Mouse (Mus musculus): ENCODE measurements at regions not wholly inside any gene's neighbourhood (a gene's known extent, or its start where the extent isn't known, plus 50 kb on each side); places are given as distances from the start of the nearest gene placed in this dataset.

DNA sequence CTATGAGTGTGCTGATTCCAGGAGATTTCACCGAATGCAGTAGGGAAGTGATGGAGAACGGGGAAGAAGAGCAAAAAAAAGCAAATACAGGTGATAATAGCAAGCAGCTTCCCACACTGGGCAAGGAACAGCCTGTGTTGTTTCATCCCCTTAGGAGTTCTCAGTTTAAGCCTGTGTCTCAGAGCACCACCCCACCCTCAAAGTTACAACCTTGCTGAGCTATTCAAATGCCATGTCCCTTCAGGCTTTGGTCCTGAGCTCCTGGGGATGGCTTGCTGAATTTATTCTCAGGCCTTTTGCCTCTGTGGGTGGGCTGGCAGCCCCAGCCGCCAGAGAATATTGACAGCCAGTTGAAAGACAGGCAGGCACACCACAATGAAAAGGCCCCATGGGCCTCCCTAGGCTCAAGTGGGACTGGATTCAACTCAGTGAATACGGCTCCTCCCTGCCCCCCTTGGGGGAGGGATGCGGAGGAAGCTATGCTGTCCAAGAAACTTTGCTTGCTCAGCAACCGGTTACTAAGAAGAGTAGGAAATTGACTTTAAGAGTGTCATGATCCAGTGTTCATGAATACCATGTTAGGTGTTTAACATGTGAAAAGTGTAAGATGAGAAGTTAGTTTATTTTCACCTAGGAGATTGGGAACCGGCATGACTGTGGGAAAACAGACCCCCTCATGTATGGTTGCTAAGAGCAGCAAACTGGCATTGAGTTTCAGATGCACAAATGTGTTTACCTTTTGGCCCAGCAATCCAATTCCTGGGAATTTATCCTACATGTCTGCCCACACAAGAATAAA is 142.5 kb upstream of the Egfl6 start:
- TF ChIP-seq CTCF (IDR thresholded peaks at IDR 0.05; ENCODE audit: borderline replicate concordance, control insufficient read depth, extremely low read depth, insufficient read depth, low read length, poor library complexity) (no peak), POLR2A (IDR thresholded peaks at IDR 0.05; ENCODE audit: control insufficient read depth, extremely low read depth, insufficient read depth, low read length, poor library complexity) (no peak)

Measured in thymus, adult 2 months (tissue).